Mouse (Mus musculus) lung, postnatal 0 days (tissue): Measurements from ENCODE around the gene C2cd4a.

Source experiments
- CTCF ChIP-seq: IDR thresholded peaks from 2 replicates; pipeline ENCODE4 v1.5.1; 2016; ENCODE audit warnings: antibody characterized with exemption, mild to moderate bottlenecking
- EP300 ChIP-seq: IDR thresholded peaks from 2 replicates; pipeline ENCODE4 v1.6.1; 2016; ENCODE audit warnings: antibody characterized with exemption, mild to moderate bottlenecking, control low read depth

DNA sequence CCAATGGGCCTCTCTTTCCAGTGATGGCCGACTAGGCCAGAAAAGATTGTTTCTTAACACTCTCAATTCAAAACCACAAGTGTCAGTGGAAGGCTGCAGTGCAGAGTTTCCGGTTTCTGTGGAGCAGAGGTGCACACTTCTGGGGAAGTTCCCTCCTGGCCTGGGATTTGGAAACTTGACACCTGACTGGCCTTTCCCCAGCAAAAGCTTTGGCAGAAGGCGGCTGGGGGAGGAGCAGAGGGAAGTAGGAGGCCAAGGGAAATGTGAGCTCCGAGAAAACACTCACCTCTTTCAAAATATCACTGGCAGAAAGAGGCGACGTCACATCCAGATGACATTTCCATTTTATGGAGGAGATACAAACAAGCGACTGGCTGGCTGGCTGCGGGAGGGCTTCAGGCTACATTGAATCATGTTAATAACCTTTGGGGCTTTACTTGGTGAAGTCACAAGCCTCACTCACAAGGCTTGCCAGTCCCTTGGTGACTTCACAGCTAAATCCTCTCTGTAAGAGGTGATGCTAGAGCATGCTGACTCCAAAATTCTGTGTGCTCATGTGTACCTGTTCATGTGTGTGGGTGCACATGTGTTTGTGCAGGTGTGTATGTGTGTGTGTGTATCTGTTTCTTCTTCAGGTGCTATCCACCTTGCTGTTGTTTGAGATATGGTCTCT, 18.3 kb downstream of the C2cd4a start:
- TF ChIP-seq CTCF (no peak), EP300 (no peak)
